Mouse (Mus musculus): Measurements from ENCODE around the gene Adprm.

The Adprm gene

GRCm38 (mm10) chr11:67022354-67023115 lies 29.9 kb downstream of the Adprm start:
- no peak for DNase-seq

GRCm38 (mm10) chr11:67020948-67021347 lies 31.4 kb downstream of the Adprm start:
- DNase-seq, result no peak

- DNase-seq, result no peak
These were observed 32.5 kb downstream of the Adprm start for GRCm38 (mm10) chr11:67019711-67020475.

GRCm38 (mm10) chr11:67017801-67018591 lies 34.4 kb downstream of the Adprm start:
- DNase-seq, result no peak

GRCm38 (mm10) chr11:67011635-67012034 lies 40.8 kb downstream of the Adprm start:
- DNase-seq, result no peak

GRCm38 (mm10) chr11:67010430-67010829 lies 42.0 kb downstream of the Adprm start:
- DNase-seq, result no peak

- no peak for DNase-seq
These were observed 43.9 kb downstream of the Adprm start for GRCm38 (mm10) chr11:67008528-67008927.

- no peak for DNase-seq
These were observed 44.4 kb downstream of the Adprm start for GRCm38 (mm10) chr11:67007961-67008360.

- no peak for DNase-seq
These were observed 49.5 kb downstream of the Adprm start for GRCm38 (mm10) chr11:67002911-67003310.

- no peak for DNase-seq
These were observed 50.7 kb downstream of the Adprm start for GRCm38 (mm10) chr11:67001717-67002116.

- DNase-seq, result no peak
These were observed 51.7 kb downstream of the Adprm start for GRCm38 (mm10) chr11:67000671-67001070.

- no peak for DNase-seq
These were observed 53.7 kb downstream of the Adprm start for GRCm38 (mm10) chr11:66998467-66999403.

GRCm38 (mm10) chr11:66996446-66996845 lies 55.9 kb downstream of the Adprm start:
- no peak for DNase-seq

- DNase-seq, result no peak
These were observed 58.7 kb downstream of the Adprm start for GRCm38 (mm10) chr11:66993674-66994073.

- DNase-seq, result no peak
These were observed 60.2 kb downstream of the Adprm start for GRCm38 (mm10) chr11:66992150-66992549.

All from layer of hippocampus, adult 9-11 months (tissue).